Mouse (Mus musculus) left cerebral cortex, postnatal 10 days (tissue): ENCODE measurements at regions not wholly inside any gene's neighbourhood (a gene's known extent, or its start where the extent isn't known, plus 50 kb on each side); places are given as distances from the start of the nearest gene placed in this dataset.
A peak's percentile ranks its signal among the peaks of the same experiment; 100 is the strongest.
"Not testable (repeated sequence)": the region's sequence is repeated elsewhere in the genome, so short reads cannot be mapped to it uniquely, and the experiment has no call there.

Source experiments
- DNase-seq, 2 experiments: peaks; one replicate each; pipeline ENCODE4 v3.0.0; 2021 to 2022; ENCODE audit warnings: low spot score in 2 of 2, mixed read lengths in 1 of 2; ENCODE audit errors: extremely low spot score in 1 of 2
- intact Hi-C: fragments of 180-260 bp; cut with DNase I; formaldehyde crosslinking; loops from one replicate; pipeline ENCODE4 v1.15.1; 2025

GRCm38 (mm10) chr7:88680849-88681248, 250.8 kb downstream of the Rab38 start:
- DNase-seq, result no peak

GRCm38 (mm10) chr7:88721031-88721430, 291.0 kb downstream of the Rab38 start:
- not testable (repeated sequence) for DNase-seq

More at GRCm38 (mm10) chr7:88680849-88681248, 250.8 kb downstream of the Rab38 start:
- intact Hi-C loops, result no loop called here

GRCm38 (mm10) chr7:88734506-88734905, 304.4 kb downstream of the Rab38 start:
- intact Hi-C loops, result no loop called here
- DNase-seq, result no peak

More at GRCm38 (mm10) chr7:88721031-88721430, 291.0 kb downstream of the Rab38 start:
- intact Hi-C loops, result not testable (repeated sequence)

GRCm38 (mm10) chr7:88735768-88736167, 305.7 kb downstream of the Rab38 start:
- DNase-seq, result no peak
- intact Hi-C loops, result no loop called here

- intact Hi-C loops, result no loop called here
- DNase-seq, result no peak
These were observed 347.3 kb downstream of the Rab38 start for GRCm38 (mm10) chr7:88777371-88777770.

- DNase-seq, result peak in 1 of 2 experiments; percentile 5
- intact Hi-C loops, result no loop called here
These were observed 352.8 kb downstream of the Rab38 start for GRCm38 (mm10) chr7:88782906-88783305.

- DNase-seq, result no peak
- intact Hi-C loops, result no loop called here
These were observed 378.1 kb downstream of the Rab38 start for GRCm38 (mm10) chr7:88808175-88808574.

- intact Hi-C loops, result no loop called here
- no peak for DNase-seq
These were observed 380.1 kb downstream of the Rab38 start for GRCm38 (mm10) chr7:88810170-88810569.

- DNase-seq, result no peak
These were observed 390.1 kb downstream of the Rab38 start for GRCm38 (mm10) chr7:88820204-88820603.

GRCm38 (mm10) chr7:88826498-88826897, 396.4 kb downstream of the Rab38 start:
- no peak for DNase-seq
- intact Hi-C loops, result no loop called here

More at GRCm38 (mm10) chr7:88820204-88820603, 390.1 kb downstream of the Rab38 start:
- intact Hi-C loops, result no loop called here

- no peak for DNase-seq
- intact Hi-C loops, result no loop called here
These were observed 418.0 kb downstream of the Rab38 start for GRCm38 (mm10) chr7:88847946-88848524.
